Mouse (Mus musculus) lung, adult 2 months (tissue): Measurements from ENCODE around the gene Vip.

ENCODE experiments used
- CTCF ChIP-seq: fragments of 200-500 bp; IDR thresholded peaks from 2 replicates; pipeline ENCODE4 v1.5.1; 2011; ENCODE audit warnings: mild to moderate bottlenecking, low read length, control low read depth; ENCODE audit not compliant: insufficient read depth
- POLR2A ChIP-seq: fragments of 200-500 bp; IDR thresholded peaks from 2 replicates; pipeline ENCODE4 v1.6.1; 2011; ENCODE audit warnings: low read depth, mild to moderate bottlenecking, control low read depth, low read length, borderline replicate concordance; ENCODE audit errors: extremely low read depth

DNA sequence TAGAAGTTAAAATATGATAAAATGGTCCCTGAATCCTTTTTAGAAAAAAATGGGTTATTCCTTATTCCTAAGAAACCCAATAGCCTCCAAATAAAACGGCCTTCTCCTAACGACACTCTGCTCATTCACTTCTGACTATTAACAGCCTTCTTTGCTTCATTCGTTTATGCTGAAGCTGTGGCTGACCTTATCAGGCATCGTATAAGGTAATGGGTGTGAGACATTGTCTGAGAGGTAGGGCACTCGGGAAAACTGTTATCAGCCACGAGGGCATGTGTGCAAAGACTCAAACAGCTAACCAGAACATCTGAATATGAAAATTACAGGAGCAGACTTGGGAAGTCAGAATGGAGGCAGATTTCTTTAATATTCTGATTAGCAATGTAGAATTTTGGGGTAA is 42.5 kb upstream of the Vip start:
- TF ChIP-seq POLR2A (no peak), CTCF (no peak)
